Mouse (Mus musculus) forebrain, embryonic 10.5 days (tissue): ENCODE data around the gene Ptpru. TPM values are rescaled to one million over a fixed set of nuclear protein-coding genes. Genes with fewer than 3 reads are reported as not detected.

Source experiments
- polyA plus RNA-seq: library from polyadenylated mRNA; unstranded; fragments of >200 nt; fragmentation: Nextera tagmentation; extraction: Ambion mirVana; gene quantifications from 2 replicates; pipeline ENCODE4 v1.2.1, GENCODE M21; 2016

Ptpru gene
- polyA plus RNA-seq, 1 experiment from 2014 or later = 27.0 TPM

Other genes starting within 250 kb of the Ptpru start
- gene Mecr, start 5.2 kb upstream of the Ptpru start, polyA plus RNA-seq = 57.6 and 60.2 TPM in 2 replicates
- 152 and 155 TPM in 2 replicates for gene Srsf4, start 35.3 kb upstream of the Ptpru start, polyA plus RNA-seq
- gene Tmem200b, start 83.5 kb upstream of the Ptpru start, polyA plus RNA-seq = 0.84 and 1.7 TPM in 2 replicates
- not detected in 2 replicates for gene Gm10300, start 236.4 kb upstream of the Ptpru start, polyA plus RNA-seq
- gene Epb41, start 237.0 kb upstream of the Ptpru start, polyA plus RNA-seq = 115 and 123 TPM in 2 replicates